Mouse (Mus musculus): ENCODE data around the gene Nup107.

The Nup107 gene

GRCm38 (mm10) chr10:117792141-117793091 is at the start of gene Nup107:
Nup107 (minus strand) TSS chr10:117792705.
- DNase-seq (ENCODE audit: low read depth, low spot score) = peak; percentile 99

- no peak for DNase-seq (ENCODE audit: low read depth, low spot score)
Observed at GRCm38 (mm10) chr10:117841765-117842164, 49.3 kb upstream of the Nup107 start.

DNA sequence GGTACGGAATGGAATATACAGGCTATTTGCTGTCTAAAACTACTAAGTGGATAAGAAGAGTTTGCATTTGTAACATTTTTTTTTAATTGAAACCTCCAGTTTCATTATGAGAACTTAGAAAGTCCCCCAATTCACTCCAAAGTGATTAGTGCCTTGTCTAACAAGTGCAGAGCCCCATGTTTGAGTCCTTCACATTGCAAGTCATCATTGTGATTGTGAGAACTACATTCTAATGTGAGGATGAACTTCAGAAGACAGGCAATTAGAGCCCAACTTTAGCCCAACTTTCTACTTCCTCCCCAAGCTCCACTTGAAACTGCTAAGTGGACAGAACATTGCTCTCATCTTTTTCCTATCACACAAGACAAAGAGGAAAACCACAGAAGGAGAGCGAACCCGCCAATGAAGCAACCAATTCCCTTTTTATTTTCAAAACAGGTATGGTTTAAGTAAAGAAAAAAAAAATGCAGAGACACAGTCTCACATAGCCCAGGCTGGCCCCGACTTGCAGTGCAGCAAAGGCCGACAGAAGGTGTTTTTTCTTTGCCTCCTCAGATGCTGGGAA is 48.0 kb upstream of the Nup107 start:
- DNase-seq (ENCODE audit: low read depth, low spot score) = no peak

GRCm38 (mm10) chr10:117839737-117840136 is 47.2 kb upstream of the Nup107 start:
- no peak for DNase-seq (ENCODE audit: low read depth, low spot score)

- peak; percentile 81 for DNase-seq (ENCODE audit: low read depth, low spot score)
Observed at GRCm38 (mm10) chr10:117838924-117839323, 46.4 kb upstream of the Nup107 start.

DNA sequence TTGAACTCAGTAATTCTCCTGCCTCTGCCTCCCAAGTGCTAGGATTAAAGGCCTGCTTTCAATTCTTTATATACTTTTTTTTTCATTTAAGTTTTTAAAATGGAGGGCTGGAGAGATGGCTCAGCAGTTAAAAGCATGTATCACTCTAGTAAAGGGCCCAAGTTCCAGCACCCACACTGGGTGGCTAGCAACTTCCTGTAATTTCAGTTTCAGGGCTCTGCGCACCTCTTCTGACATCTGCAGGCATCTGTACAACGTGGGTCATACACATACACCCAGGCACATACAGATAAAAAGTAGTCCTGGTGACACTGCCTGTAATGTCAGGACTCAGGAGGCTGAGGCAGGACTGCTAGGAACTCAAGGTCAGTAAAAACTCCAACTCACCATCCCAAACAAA is 43.8 kb upstream of the Nup107 start:
- no peak for DNase-seq (ENCODE audit: low read depth, low spot score)

DNA sequence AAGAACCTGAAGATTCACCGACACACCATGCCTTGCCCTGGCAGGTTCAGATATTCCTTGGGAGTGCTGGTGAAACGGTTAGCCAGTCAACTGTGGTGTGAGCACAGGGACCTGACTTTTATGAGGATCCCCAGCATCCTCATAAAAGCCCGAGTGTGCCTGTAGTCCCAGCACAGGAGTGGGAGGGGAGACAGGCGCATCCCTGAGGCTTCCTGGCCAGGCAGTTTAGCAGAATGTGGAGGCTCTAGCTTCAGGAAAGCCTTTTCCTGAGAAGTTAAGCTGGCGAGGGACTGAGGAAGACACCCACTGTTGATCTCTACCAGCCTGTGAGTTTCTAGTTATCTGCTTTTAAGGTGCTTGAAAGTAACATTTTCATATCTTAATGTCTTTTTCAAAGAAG is 42.9 kb upstream of the Nup107 start:
- no peak for DNase-seq (ENCODE audit: low read depth, low spot score)

- no peak for DNase-seq (ENCODE audit: low read depth, low spot score)
Observed at GRCm38 (mm10) chr10:117830797-117831196, 38.3 kb upstream of the Nup107 start.

- DNase-seq (ENCODE audit: low read depth, low spot score) = no peak
Observed at GRCm38 (mm10) chr10:117829472-117830155, 37.1 kb upstream of the Nup107 start.

- no peak for DNase-seq (ENCODE audit: low read depth, low spot score)
Observed at GRCm38 (mm10) chr10:117829022-117829421, 36.5 kb upstream of the Nup107 start.

GRCm38 (mm10) chr10:117828536-117828935 is 36.0 kb upstream of the Nup107 start:
- no peak for DNase-seq (ENCODE audit: low read depth, low spot score)

DNA sequence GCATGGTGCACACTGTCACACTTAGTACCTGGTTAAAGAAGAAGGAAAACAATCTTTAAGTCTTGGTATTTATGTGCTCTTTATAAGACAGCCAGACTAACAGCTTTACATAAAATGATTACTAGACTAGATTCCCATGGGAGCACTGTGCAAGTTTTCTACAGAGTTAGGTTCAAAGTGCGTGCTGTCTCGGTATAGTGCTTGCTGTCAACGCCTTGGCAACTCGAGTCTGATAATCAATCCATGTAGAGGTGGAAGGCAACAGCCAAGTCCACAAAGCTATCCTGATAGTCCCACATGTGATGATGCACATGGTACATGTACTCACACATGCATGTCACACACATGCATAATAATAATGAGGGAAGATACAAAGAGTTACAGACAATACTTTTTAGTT is 32.1 kb upstream of the Nup107 start:
- no peak for DNase-seq (ENCODE audit: low read depth, low spot score)

DNA sequence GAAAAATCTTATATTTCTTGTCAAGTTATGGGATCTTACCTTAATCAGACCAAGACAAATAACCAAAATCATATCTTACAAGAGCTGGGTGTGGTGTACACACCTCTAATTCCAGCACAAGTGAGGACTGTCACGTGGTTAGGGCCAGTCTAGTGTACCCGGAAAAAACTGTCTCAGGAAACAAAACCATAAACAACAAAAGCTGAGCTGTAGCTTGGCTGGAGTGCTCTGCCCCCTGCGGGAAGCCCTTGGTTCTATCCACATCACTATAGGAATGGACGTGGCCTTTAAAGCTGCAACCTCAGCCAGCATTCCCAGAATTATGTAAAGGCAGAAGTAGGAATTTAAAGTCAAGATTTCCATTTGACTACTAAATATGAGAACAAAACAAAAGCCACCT is 31.6 kb upstream of the Nup107 start:
- no peak for DNase-seq (ENCODE audit: low read depth, low spot score)

- DNase-seq (ENCODE audit: low read depth, low spot score) = no peak
Observed at GRCm38 (mm10) chr10:117823321-117823720, 30.8 kb upstream of the Nup107 start.

GRCm38 (mm10) chr10:117818600-117818999 is 26.1 kb upstream of the Nup107 start:
- DNase-seq (ENCODE audit: low read depth, low spot score) = no peak

DNA sequence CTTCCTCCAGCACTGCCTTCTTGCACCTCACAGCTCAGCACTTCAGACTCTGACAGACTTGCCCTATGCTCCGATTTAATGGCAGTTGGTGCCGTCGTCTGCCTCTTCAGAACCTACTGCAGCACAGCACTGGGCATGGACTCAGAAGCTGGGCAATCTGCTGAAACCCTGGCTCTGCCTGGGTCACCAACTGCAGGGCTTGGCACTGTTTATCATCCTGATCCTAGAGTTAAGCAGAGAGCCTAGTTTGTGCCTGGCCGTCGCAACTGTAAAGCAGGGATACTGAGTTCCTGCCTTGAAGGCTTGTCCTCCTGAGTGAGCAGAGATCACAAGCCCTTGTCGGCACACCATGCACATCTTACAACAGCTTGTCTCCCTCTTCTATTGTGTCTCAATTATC is 24.2 kb upstream of the Nup107 start:
- no peak for DNase-seq (ENCODE audit: low read depth, low spot score)

DNA sequence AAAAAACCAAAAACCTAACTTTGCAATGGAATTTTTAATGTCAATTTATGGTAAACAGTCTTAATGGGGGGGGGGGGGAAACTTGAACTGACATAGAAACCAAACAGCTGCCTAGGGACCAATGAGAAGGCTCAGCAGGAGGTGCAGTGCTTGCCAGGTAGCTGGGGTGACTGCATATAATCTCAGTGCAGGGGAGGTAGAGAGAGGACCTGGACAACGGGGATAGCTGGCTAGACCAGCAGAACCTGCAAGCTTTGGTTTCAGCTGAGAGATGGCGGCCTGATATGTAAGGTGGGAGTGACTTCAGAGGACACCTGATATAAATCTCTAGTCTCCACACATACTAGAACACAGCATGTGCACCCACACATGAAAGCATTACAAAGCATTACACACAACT is 20.0 kb upstream of the Nup107 start:
- DNase-seq (ENCODE audit: low read depth, low spot score) = no peak

- peak; percentile 91 for DNase-seq (ENCODE audit: low read depth, low spot score)
Observed at GRCm38 (mm10) chr10:117811555-117811954, 19.1 kb upstream of the Nup107 start.

- DNase-seq (ENCODE audit: low read depth, low spot score) = peak; percentile 48
Observed at GRCm38 (mm10) chr10:117810506-117810905, 18.0 kb upstream of the Nup107 start.

DNA sequence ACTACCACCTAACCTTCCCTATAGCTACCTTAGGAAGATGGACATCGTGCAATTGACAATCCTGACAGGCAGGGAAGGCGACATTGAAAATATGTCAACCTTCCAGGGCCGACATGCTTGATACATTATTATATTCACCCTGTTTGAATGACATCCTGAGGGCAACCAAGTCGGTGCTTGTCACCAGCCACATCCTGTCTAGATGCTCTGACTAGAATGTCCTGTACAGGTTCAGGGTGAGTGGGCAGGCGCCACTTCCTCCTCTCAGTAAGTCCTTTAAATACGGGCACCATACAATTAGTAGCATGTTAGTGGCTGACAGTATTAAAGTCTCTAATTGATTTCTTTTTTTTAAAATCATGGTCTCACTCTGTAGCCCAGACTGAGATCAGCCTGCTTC is 15.6 kb upstream of the Nup107 start:
- no peak for DNase-seq (ENCODE audit: low read depth, low spot score)

GRCm38 (mm10) chr10:117805919-117806318 is 13.4 kb upstream of the Nup107 start:
- peak; percentile 70 for DNase-seq (ENCODE audit: low read depth, low spot score)
